Mouse (Mus musculus): ENCODE measurements around the gene Timp2. TPM values are rescaled to one million over a fixed set of nuclear protein-coding genes. Genes with fewer than 3 reads are reported as not detected.
A peak's percentile ranks its signal among the peaks of the same experiment; 100 is the strongest.

The Timp2 gene
- polyA plus RNA-seq, 1 experiment from 2014 or later, result 84.6 TPM

DNA sequence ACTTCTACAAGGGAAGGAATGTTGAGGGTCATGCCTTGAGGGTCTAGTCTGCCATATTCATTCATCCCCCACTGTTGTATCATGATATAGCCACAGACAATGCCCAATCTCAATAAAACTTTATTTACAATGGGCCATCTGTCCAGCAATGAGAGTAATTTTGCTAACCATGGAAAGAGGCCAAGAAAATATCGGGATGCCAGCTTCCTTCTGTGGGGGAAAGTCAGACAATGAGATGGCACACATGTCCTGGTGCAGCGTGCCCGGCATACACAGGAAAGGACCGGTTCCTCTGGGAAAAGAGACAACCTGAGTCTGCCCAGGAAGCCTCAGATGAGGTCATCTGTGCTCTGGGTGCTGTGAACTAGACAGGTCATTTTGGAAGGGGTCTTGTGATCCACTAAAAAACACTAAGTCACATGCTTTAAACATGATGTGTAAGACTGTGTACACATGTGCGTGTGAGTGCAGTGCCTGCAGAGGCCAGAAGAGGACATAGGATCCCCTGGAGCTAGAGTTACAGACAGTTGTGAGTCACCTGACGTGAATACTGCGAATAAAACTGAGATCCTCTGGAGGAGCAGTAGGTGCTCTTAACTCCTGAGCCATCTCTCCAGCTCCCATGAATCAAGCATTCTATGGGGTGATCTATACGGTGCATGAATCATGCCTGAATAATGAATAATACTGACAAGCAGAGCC, 9.0 kb downstream of the Timp2 start:
- H3K36me3 ChIP-seq (ENCODE audit: insufficient read depth, low read length), result no peaks in the 10 kb centered on the region
- WGBS, result 75% methylated on average over 8 of the region's 8 CpGs
- H3K27me3 ChIP-seq (ENCODE audit: insufficient read depth, low read length), result no peaks in the 10 kb centered on the region
- H3K9ac ChIP-seq (replicated peaks; ENCODE audit: low read length), result no peak overlapping the region
- no peak overlapping the region for H3K27ac ChIP-seq (ENCODE audit: low read length)
- peaks cover 59% of the 10 kb centered on the region for H3K4me1 ChIP-seq (ENCODE audit: insufficient read depth, low read length)
- no peaks in the 10 kb centered on the region for H3K9me3 ChIP-seq (ENCODE audit: low read length)
- H3K4me3 ChIP-seq (ENCODE audit: low read length), result no peak overlapping the region
- H3K4me2 ChIP-seq (replicated peaks; ENCODE audit: low read depth, low read length), result no peak overlapping the region
- no peak for ATAC-seq (ENCODE audit: low FRiP score, low TSS enrichment)

DNA sequence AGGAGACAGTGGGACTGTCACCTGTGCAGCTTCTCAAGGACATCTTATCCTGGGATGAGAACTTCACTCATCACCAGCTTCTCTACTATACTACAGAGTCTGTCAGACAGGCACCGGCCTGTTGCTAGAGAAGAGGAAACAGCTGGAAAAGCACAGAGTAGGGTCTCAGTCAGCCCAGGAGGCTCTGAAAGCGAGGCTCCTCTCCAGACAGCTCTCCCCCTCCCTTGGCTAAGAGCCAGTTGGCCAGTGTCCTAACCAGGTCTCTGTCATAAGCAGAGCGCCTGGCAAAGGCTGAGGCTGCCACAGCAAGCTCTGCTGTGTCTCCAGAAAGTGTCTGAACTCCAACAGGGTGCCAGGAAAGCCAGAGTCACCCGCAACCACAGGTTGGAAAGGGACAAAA, 9.8 kb downstream of the Timp2 start:
- 36% methylated on average over 4 of the region's 4 CpGs for WGBS
- no peak overlapping the region for H3K4me2 ChIP-seq (replicated peaks; ENCODE audit: low read depth, low read length)
- ATAC-seq (ENCODE audit: low FRiP score, low TSS enrichment), result 0 out of 2 replicates have a peak, but pooled peaks have one; percentile 16

DNA sequence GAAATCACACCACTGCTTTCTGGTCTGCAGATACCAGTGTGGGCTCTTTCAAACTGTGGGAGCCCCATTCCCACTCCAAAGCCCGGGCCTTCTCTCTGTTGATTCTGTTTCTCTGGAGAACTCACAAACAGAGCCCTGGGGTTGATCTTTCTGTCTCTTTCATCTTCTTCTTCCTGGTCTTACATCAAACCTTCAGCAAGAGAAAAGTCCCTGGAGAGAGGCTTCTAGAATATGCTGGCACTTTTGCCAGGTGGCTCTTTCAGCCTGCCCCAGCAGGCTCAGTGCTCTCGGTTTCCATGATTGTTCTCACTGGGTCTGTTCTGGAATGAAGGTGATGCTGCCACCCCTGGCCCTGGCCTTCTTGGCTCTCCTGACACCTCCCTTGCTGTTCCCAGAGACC, 11.9 kb downstream of the Timp2 start:
- 75% methylated on average over 2 of the region's 2 CpGs for WGBS
- Histone ChIP-seq H3K4me3 (ENCODE audit: low read length) (no peak overlapping the region), H3K4me2 (replicated peaks; ENCODE audit: low read depth, low read length) (no peak overlapping the region), H3K9me3 (ENCODE audit: low read length) (no peaks in the 10 kb centered on the region), H3K4me1 (ENCODE audit: insufficient read depth, low read length) (peaks cover 47% of the 10 kb centered on the region), H3K36me3 (ENCODE audit: insufficient read depth, low read length) (no peaks in the 10 kb centered on the region), H3K27me3 (ENCODE audit: insufficient read depth, low read length) (no peaks in the 10 kb centered on the region), H3K9ac (replicated peaks; ENCODE audit: low read length) (no peak overlapping the region), H3K27ac (ENCODE audit: low read length) (no peak overlapping the region)
- no peak for ATAC-seq (ENCODE audit: low FRiP score, low TSS enrichment)

More for the DNA sequence above, 9.8 kb downstream of the Timp2 start:
- Histone ChIP-seq H3K27ac (ENCODE audit: low read length) (no peak overlapping the region), H3K4me1 (ENCODE audit: insufficient read depth, low read length) (peaks cover 59% of the 10 kb centered on the region), H3K9me3 (ENCODE audit: low read length) (no peaks in the 10 kb centered on the region), H3K4me3 (ENCODE audit: low read length) (no peak overlapping the region), H3K36me3 (ENCODE audit: insufficient read depth, low read length) (no peaks in the 10 kb centered on the region), H3K9ac (replicated peaks; ENCODE audit: low read length) (no peak overlapping the region), H3K27me3 (ENCODE audit: insufficient read depth, low read length) (no peaks in the 10 kb centered on the region)

DNA sequence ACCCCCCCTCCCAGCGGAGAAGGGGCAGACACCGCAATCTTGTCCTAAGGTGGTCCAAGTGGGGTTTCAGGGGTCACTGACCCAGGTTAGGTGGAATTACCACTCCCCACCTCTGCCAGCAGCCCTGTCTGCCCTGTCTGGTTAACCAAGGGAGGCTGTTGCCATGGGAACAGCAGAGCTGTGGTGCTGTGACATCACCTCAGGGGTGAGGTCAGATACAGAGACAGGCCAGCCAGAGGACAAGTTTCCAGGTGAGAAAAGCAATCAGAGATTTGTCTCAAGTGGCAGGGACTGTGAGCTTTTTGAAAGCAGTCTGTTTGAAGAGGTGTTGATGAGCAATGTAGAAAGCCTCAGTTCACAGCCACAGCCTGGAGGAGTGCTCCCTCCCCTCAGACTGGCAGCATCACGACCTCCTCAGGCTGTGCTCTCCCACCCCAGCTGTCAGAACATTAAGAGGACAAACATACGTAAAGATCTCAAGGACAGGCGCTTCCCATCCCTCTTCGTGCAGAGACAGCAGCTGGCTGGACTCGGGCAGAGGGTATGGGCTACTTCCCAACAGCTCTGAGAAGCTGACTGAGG, 13.0 kb downstream of the Timp2 start, which contains the start of gene Cep295nl:
Cep295nl (minus strand) TSS at position 101 of the 582 bp plus-strand sequence.
- 17% methylated on average over 7 of the region's 7 CpGs for WGBS
- Histone ChIP-seq H3K27ac (ENCODE audit: low read length) (0 out of 2 replicates have a peak within 1 kb of the TSS, but pooled peaks have one; percentile 20), H3K4me2 (replicated peaks; ENCODE audit: low read depth, low read length) (no peak within 1 kb of the TSS), H3K27me3 (ENCODE audit: insufficient read depth, low read length) (no peaks in the 10 kb centered on the region), H3K4me1 (ENCODE audit: insufficient read depth, low read length) (peaks cover 36% of the 10 kb centered on the region), H3K9me3 (ENCODE audit: low read length) (no peaks in the 10 kb centered on the region), H3K36me3 (ENCODE audit: insufficient read depth, low read length) (no peaks in the 10 kb centered on the region), H3K4me3 (ENCODE audit: low read length) (no peak within 1 kb of the TSS), H3K9ac (replicated peaks; ENCODE audit: low read length) (no peak within 1 kb of the TSS; the same call in none of the 2 replicates)
- peak; percentile 60; the same call in 1 of the 2 replicates for ATAC-seq (ENCODE audit: low FRiP score, low TSS enrichment)

DNA sequence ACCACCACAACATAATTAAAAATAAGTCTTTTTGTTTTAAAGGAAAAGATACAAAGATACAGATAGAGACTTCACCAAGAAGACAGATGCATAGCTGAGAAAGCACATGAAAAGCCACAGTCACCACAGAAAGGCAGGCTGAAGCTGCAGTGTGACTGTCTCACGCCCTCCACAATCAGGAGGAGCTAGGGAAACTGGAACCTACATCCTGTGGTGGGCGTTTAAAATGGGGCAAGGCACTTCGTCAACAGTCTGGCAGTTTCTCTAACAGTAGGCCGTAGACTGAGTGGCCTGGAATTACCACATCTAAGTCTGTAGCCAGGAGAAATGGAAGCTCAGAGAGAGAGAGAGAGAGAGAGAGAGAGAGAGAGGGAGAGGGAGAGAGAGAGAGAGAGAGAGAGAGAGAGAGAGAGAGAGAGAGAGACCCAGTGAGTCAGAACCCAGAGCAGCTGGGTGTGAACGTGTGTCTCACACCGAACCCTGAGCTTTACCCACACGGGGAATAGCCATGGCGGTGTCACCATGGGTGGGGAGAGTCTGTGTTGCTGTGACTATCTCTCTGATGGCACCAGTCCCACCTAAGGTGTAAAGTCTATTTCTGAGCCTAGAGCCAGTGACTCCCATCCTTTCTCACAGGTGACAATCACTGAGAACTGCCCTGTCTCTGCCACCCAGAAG, 17.9 kb downstream of the Timp2 start:
- H3K4me3 ChIP-seq (ENCODE audit: low read length), result no peak overlapping the region
- WGBS, result 64% methylated on average over 8 of the region's 8 CpGs
- no peak overlapping the region for H3K4me2 ChIP-seq (replicated peaks; ENCODE audit: low read depth, low read length)

DNA sequence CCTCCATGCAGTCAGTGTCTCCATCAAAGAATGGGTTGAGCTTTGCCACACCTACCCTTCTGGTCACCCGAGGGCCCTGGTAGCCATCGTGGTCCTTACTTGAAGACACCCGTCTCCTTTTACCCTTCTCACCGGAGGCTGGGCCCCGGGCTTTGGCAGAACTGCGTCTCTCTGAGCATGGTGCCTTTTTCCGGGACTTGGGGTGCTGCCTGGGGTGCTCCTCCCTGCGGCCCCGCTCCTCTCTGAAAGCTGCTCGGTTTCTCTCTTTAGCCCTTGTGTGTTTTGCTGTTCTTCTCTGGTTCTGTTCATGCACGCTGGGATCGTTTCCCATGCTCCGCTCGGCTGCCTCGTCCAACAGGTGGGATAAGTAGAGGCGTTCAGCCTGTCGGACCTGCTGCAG, 22.1 kb downstream of the Timp2 start:
- Histone ChIP-seq H3K9ac (replicated peaks; ENCODE audit: low read length) (no peak overlapping the region), H3K27me3 (ENCODE audit: insufficient read depth, low read length) (no peaks in the 10 kb centered on the region), H3K4me2 (replicated peaks; ENCODE audit: low read depth, low read length) (no peak overlapping the region), H3K9me3 (ENCODE audit: low read length) (no peaks in the 10 kb centered on the region), H3K27ac (ENCODE audit: low read length) (no peak overlapping the region), H3K4me1 (ENCODE audit: insufficient read depth, low read length) (peaks cover 9% of the 10 kb centered on the region), H3K36me3 (ENCODE audit: insufficient read depth, low read length) (peaks cover 13% of the 10 kb centered on the region; the same call in 1 of the 2 replicates), H3K4me3 (ENCODE audit: low read length) (no peak overlapping the region)
- WGBS, result 57% methylated on average over 17 of the region's 17 CpGs
- no peak for ATAC-seq (ENCODE audit: low FRiP score, low TSS enrichment)

More for the DNA sequence above, 17.9 kb downstream of the Timp2 start:
- H3K4me1 ChIP-seq (ENCODE audit: insufficient read depth, low read length), result peaks cover 24% of the 10 kb centered on the region
- no peaks in the 10 kb centered on the region for H3K27me3 ChIP-seq (ENCODE audit: insufficient read depth, low read length)
- H3K9me3 ChIP-seq (ENCODE audit: low read length), result no peaks in the 10 kb centered on the region
- H3K36me3 ChIP-seq (ENCODE audit: insufficient read depth, low read length), result peaks cover 3% of the 10 kb centered on the region; the same call in 1 of the 2 replicates
- no peak overlapping the region for H3K27ac ChIP-seq (ENCODE audit: low read length)
- no peak overlapping the region for H3K9ac ChIP-seq (replicated peaks; ENCODE audit: low read length)
- no peak for ATAC-seq (ENCODE audit: low FRiP score, low TSS enrichment)

DNA sequence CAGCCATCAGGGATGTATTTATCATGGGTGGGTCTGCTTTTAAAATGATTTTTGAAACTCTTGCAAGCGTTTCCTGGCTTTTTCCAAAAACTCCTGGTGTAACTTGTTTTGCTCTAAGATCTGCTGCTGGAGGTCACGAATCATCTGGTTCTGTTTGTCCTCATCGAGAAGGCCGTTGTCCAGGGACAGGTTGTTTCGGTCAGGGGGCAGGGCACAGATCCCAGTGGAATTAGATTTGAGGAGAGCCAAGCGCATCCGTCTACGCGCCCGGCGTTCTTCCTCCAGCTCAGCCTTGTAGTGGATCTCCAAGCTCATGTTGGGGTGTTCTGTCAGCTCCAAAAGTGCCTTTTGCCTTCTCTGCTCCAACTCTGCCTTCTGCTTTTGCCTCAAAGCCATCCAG, 23.2 kb downstream of the Timp2 start:
- H3K4me2 ChIP-seq (replicated peaks; ENCODE audit: low read depth, low read length), result no peak overlapping the region
- H3K9ac ChIP-seq (replicated peaks; ENCODE audit: low read length), result no peak overlapping the region
- H3K4me1 ChIP-seq (ENCODE audit: insufficient read depth, low read length), result peaks cover 16% of the 10 kb centered on the region
- H3K4me3 ChIP-seq (ENCODE audit: low read length), result no peak overlapping the region
- no peaks in the 10 kb centered on the region for H3K27me3 ChIP-seq (ENCODE audit: insufficient read depth, low read length)
- H3K27ac ChIP-seq (ENCODE audit: low read length), result no peak overlapping the region
- peaks cover 13% of the 10 kb centered on the region; the same call in 1 of the 2 replicates for H3K36me3 ChIP-seq (ENCODE audit: insufficient read depth, low read length)
- 84% methylated on average over 11 of the region's 11 CpGs for WGBS
- no peaks in the 10 kb centered on the region for H3K9me3 ChIP-seq (ENCODE audit: low read length)
- ATAC-seq (ENCODE audit: low FRiP score, low TSS enrichment), result no peak

DNA sequence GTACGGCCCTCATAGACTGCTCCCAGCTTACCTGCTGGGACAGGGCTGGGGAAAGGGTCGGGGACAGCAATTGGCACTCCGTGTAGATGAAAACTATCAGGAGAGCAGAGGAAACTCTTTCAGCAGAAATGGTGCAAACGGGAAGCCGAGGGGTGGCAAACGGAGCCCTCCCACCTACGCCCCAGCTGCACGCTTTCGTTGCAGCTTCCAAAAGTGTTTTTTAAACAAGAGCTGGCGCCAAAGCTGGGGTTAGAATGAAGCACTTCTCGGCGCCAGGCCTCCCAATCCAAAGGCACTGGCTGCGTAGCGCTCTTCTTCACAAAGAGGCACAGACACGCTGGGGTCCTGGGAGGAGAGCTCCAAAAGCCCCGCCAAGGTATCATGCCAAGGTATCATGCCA, 24.8 kb downstream of the Timp2 start:
- H3K4me2 ChIP-seq (replicated peaks; ENCODE audit: low read depth, low read length), result no peak overlapping the region
- WGBS, result 95% methylated on average over 16 of the region's 16 CpGs
- H3K4me1 ChIP-seq (ENCODE audit: insufficient read depth, low read length), result peaks cover 25% of the 10 kb centered on the region
- H3K4me3 ChIP-seq (ENCODE audit: low read length), result no peak overlapping the region
- no peak overlapping the region for H3K9ac ChIP-seq (replicated peaks; ENCODE audit: low read length)
- H3K27ac ChIP-seq (ENCODE audit: low read length), result no peak overlapping the region
- peaks cover 13% of the 10 kb centered on the region; the same call in 1 of the 2 replicates for H3K36me3 ChIP-seq (ENCODE audit: insufficient read depth, low read length)
- ATAC-seq (ENCODE audit: low FRiP score, low TSS enrichment), result no peak
- H3K27me3 ChIP-seq (ENCODE audit: insufficient read depth, low read length), result no peaks in the 10 kb centered on the region
- H3K9me3 ChIP-seq (ENCODE audit: low read length), result no peaks in the 10 kb centered on the region

DNA sequence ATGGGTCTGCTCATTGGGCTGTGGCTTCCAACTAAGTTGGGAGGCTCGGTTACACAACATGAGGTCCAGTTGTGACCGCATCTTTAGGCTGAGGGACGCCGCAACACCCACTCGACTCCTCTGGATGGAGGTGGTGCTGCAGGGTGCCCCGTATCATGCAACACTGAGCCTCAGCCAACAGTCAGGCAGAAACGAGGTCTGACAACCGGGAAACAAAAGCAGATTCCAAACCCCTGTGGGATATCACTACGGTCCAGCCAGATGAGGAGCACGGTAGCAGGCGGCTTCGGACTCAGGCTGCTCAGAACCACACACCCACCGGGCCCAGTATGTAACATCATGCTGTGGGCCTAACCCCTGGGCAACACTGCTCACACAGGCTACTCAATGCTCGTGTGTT, 25.2 kb downstream of the Timp2 start:
- peaks cover 13% of the 10 kb centered on the region; the same call in 1 of the 2 replicates for H3K36me3 ChIP-seq (ENCODE audit: insufficient read depth, low read length)
- H3K4me2 ChIP-seq (replicated peaks; ENCODE audit: low read depth, low read length), result no peak overlapping the region
- H3K27me3 ChIP-seq (ENCODE audit: insufficient read depth, low read length), result no peaks in the 10 kb centered on the region
- no peak for ATAC-seq (ENCODE audit: low FRiP score, low TSS enrichment)
- peaks cover 25% of the 10 kb centered on the region for H3K4me1 ChIP-seq (ENCODE audit: insufficient read depth, low read length)
- no peaks in the 10 kb centered on the region for H3K9me3 ChIP-seq (ENCODE audit: low read length)
- H3K4me3 ChIP-seq (ENCODE audit: low read length), result no peak overlapping the region
- no peak overlapping the region for H3K27ac ChIP-seq (ENCODE audit: low read length)
- WGBS, result 93% methylated on average over 14 of the region's 14 CpGs
- H3K9ac ChIP-seq (replicated peaks; ENCODE audit: low read length), result no peak overlapping the region

Data from kidney, embryonic 16.5 days (tissue).